Mouse (Mus musculus): Measurements from ENCODE around the gene Pcna. TPM values are rescaled to one million over a fixed set of nuclear protein-coding genes. Genes with fewer than 3 reads are reported as not detected.

The Pcna gene
- polyA plus RNA-seq, 1 experiment, result 21.1 TPM

DNA sequence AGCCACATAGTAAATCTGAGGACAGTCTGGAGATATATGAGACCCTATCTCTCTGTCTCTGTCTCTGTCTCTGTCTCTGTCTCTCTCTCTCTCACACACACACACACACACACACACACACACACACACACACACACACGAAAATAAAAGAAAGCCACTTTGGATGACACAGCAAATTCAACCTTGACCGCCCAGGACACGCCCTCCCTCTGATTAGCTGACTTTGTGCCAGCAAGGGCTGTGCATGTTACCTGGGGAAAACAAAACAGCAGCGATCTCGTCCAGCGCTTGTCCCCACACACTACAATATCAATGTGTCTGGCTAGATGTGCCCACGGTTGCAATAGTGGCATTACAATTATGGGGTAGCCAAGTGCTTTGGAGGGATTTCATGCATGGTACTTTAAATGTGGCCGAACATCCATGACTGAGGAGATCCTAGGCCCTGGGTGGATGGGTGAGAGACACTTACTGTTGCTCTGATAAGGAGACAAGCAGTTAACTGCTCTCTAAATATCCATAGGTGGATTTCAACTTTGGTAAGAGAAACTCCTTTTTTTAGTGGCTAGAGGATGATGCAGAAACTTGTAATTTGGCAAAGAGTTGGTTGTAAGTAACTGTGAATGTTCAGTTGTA is 44.8 kb downstream of the Pcna start:
- TF ChIP-seq GATA1 (IDR thresholded peaks at IDR 0.05; ENCODE audit: low read length), result no peak

DNA sequence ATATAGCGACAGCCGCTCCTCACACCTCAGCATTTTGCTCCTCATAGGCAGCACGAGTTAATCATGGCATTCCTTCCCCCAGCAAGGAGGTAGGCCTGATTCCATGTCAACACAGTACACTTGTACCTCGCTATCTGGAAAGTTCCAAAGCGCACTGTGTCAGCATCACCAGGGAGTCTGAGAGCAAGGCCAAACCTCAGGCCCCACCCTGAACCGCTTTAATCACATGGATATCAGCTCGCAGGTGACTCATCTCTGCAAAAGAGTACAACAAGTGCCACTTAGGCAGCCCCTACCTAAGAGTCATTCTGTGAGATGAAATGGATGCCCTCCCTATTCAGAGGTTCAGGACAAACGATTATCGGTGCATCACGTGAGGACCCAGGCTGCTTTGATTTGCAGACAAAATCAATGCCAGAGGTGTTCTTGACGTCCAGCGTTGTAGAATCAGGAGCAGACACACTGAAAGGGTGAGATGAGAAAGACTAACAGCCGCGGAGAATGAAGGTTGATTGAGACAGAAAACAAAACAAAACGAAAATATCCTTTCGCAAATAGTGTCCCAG is 46.7 kb downstream of the Pcna start:
- TF ChIP-seq GATA1 (IDR thresholded peaks at IDR 0.05; ENCODE audit: low read length), result no peak

- no peak for TF ChIP-seq GATA1 (IDR thresholded peaks at IDR 0.05; ENCODE audit: low read length)
These were observed 47.6 kb downstream of the Pcna start for GRCm38 (mm10) chr2:132205549-132205948.

DNA sequence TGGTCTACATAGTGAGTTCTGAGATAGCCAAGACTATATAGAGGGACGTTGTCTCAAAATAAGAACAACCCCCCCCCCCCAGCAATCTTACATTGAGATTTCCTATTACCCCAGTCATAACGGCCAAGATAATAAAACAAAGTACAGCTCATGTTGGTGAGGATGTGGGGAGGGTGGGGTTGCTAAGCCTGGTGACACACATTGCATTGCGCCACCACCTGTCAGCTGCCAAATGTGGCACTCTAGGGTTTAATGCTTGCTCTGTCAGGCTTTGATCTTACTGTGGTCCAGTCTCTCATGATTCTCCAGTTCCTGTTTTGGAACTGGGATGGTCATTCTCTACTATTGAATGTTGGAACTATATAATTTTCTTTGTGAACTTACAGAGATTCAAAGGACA is 49.3 kb downstream of the Pcna start:
- no peak for TF ChIP-seq GATA1 (IDR thresholded peaks at IDR 0.05; ENCODE audit: low read length)

DNA sequence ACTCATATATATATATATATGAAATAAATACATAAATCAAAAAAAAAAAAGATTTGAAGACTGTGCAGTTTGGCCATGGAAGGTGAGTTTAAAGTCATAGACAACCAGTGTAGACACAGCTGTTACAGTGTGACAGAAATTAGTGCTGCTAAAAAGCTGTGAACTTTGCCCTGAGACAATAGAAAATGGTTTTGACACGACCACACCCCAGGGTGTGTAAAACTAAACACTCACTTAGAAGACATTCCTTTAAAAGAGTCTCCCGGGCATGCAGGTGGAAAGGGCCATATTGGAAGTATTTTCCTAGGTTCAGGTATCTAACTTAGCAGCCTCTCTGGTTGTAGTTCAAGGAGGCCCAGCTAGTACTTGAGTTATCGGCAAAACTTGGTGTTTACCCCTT is 49.9 kb downstream of the Pcna start:
- no peak for TF ChIP-seq GATA1 (IDR thresholded peaks at IDR 0.05; ENCODE audit: low read length)

Other genes with a start within 250 kb of the Pcna start
- gene Rassf2, start 223.1 kb downstream of the Pcna start, polyA plus RNA-seq (2012), result not detected in 2 replicates
- 1.7 and 3.8 TPM in 2 replicates for gene Slc23a2, start 108.2 kb downstream of the Pcna start, polyA plus RNA-seq (2012)
- gene Tmem230, start 5.5 kb downstream of the Pcna start, polyA plus RNA-seq (2012), result 31.7 and 37.0 TPM in 2 replicates
- gene Cds2, start 9.8 kb upstream of the Pcna start, polyA plus RNA-seq (2012), result 9.4 and 11.9 TPM in 2 replicates
- not detected in 2 replicates for gene Prokr2, start 132.1 kb upstream of the Pcna start, polyA plus RNA-seq (2012)

All from G1E-ER4 (cell line).